Mouse (Mus musculus): ENCODE measurements around the gene Fos. TPM values are rescaled to one million over a fixed set of nuclear protein-coding genes. Genes with fewer than 3 reads are reported as not detected.

Gene Fos
- total RNA-seq, 2 experiments from 2014 or later, result 56.9 to 88.9 TPM

DNA sequence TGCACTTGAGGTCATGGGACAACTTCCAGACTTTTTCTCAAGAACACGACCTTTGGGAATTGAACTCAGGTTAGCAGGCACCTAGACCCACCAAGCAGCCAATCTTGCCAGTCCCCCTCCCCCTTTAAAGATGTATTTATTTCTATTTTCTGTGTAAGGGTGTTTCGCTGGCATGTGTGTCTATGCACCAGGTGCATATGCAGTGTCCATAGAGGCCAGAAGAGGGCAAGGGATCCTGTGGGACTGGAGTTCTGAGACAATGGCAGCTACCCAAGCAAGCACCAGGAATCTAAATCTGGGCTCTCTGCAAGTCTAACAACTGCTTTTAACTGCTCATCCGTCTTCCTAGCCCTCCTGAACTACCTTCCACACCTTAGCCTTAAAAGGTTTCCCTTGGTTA lies 4.1 kb downstream of the Fos start:
- intact Hi-C loops (cut with DNase I), result no loop called here
- no peak for DNase-seq (ENCODE audit: extremely low spot score in 1 of 2, low spot score in 2 of 2)
- H3K27ac ChIP-seq, result no peak overlapping the region
- H3K4me3 ChIP-seq, result no peak overlapping the region
- TF ChIP-seq CTCF (IDR thresholded peaks at IDR 0.05), result no peak

DNA sequence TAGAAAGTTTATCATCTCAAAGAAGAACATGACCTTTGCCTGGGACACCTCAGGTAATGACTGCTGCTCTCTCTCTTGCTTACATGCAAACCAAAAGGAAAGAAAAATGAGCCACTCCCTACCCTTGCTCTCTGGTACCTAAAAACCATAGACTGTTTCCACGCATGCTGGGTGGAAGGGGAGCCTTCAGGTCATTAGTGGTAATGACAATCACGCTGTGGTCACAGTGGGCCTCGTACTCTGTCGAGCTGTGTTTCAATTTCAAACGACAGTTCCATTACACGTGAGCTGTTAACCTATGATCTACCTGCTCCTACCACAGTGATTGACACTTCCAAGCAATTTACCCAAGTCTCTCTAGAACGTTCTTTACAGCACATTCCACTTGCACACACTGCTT lies 5.0 kb downstream of the Fos start:
- no peak for DNase-seq (ENCODE audit: extremely low spot score in 1 of 2, low spot score in 2 of 2)
- H3K4me3 ChIP-seq, result no peak overlapping the region
- intact Hi-C loops (cut with DNase I), result no loop called here
- no peak overlapping the region for H3K27ac ChIP-seq
- no peak for TF ChIP-seq CTCF (IDR thresholded peaks at IDR 0.05)

DNA sequence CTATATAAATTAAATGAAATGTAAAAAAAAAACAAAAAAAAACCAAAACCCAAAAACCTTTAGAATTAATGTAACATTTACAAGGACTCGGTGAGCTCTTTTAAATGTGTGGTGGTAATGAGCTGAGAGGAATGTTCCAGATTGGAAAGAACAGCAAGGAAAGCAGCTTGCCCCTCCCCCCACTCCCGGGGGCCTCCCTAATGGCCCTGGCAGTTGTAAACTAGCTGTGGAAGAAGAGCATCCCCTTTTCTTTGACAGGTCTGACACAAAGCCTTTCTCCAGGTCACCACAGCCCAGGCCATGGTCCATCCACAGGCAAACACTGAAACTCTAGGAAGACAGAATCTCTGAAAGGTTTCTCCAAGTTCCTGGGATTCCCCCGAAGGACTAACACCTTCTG lies 5.5 kb downstream of the Fos start:
- no peak for TF ChIP-seq CTCF (IDR thresholded peaks at IDR 0.05)
- intact Hi-C loops (cut with DNase I), result no loop called here
- no peak overlapping the region for H3K4me3 ChIP-seq
- no peak for DNase-seq (ENCODE audit: extremely low spot score in 1 of 2, low spot score in 2 of 2)
- no peak overlapping the region for H3K27ac ChIP-seq

DNA sequence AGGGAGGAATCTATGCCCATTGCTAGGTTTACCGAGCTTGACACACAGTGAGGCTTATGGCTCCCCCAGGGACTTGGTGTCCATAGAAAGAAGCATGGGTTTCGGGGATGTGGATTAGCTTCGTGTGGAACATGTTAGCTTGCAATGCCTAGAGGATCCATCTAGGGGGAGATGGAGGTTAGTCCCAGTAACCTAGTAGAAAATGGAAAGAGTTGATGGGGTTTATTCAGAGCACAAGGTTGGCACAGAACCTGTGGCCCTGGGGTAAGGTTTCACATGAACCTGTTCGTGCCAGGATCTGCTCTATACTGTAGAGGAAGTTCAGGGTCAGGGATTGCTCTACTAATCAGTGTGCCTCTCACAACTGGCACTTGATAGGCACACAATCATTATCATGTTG lies 9.5 kb downstream of the Fos start:
- no peak for DNase-seq (ENCODE audit: extremely low spot score in 1 of 2, low spot score in 2 of 2)
- peak; percentile 53 for TF ChIP-seq CTCF (IDR thresholded peaks at IDR 0.05)
- intact Hi-C loops (cut with DNase I), result loop anchor here (10.0 kb wide), 1 partner anchor 328 kb away; the partner anchor contains the start of gene Rps6kl1
- Histone ChIP-seq H3K27ac (no peak overlapping the region), H3K4me3 (no peak overlapping the region)

DNA sequence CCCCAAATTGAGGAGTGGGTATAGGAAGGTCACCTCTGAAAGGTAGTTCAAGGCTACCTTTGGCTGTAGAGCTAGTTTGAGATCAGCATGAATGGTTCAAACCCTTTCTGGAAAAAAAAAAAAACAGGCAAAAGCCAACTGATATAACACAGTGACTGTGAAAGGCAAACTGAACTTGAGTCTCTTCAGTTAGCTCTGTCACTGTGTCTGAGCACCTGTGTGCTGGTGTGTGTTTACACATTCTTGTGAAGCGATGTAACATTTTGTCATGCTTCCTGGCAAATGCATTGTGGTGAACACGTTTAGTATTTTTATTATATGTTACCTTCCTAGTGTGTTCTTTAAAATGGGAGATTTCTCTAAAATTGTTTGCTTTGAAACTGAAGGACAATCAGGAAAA lies 11.0 kb downstream of the Fos start:
- no peak for DNase-seq (ENCODE audit: extremely low spot score in 1 of 2, low spot score in 2 of 2)
- no peak overlapping the region for H3K27ac ChIP-seq
- intact Hi-C loops (cut with DNase I), result loop anchor here (10.0 kb wide), 1 partner anchor 330 kb away; the partner anchor contains the start of gene Rps6kl1
- H3K4me3 ChIP-seq, result no peak overlapping the region
- no peak for TF ChIP-seq CTCF (IDR thresholded peaks at IDR 0.05)

DNA sequence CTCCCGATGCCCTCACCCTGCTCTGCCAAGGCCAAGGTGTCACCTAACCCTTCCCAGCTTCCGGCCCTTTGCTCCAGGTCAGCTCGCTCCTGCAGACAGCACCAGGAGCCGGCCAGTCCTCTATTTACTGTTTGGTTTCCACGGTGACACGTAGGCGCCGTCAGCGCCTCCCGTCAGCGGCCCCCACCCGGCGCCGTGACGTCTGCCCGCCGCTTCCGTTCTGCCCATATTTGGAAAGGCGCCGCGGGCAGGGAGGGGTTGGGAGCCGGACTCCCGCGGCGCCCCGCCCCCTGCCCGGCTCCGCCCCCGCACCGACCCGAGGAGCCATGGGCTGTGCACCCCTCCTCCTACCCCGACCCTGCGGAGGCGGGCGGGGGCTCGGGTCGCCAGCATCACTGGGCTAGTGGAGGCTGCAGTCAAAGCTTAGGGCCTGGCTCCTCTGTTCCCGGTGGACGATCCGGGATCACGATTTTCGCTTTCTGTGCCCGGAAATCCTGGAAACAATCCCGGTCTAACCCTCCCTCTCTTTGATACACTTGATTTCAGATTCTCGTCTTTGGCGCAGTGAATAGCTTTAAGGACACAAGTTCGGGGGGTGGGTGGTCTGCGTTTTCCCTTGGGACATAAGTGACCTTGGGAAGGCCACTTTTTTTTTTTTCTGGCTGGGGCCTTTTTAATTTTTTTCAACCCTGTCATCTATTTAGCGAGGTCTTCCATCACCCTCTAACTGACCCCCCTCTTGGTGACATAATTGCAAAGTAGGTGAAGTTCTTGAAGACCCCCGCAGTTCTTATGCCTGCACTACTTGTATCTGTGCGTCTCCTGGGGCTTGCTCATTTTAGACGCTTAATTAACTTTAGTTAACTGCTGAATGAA lies 12.4 kb downstream of the Fos start:
- intact Hi-C loops (cut with DNase I), result loop anchor here (1.0 to 10.0 kb wide), 4 partner anchors 13 to 331 kb away; partner anchors contain the start of genes Fos, Rps6kl1 and Tmed10
- peak; percentile 95 to 99 for DNase-seq (ENCODE audit: extremely low spot score in 1 of 2, low spot score in 2 of 2)
- no peak for TF ChIP-seq CTCF (IDR thresholded peaks at IDR 0.05)

DNA sequence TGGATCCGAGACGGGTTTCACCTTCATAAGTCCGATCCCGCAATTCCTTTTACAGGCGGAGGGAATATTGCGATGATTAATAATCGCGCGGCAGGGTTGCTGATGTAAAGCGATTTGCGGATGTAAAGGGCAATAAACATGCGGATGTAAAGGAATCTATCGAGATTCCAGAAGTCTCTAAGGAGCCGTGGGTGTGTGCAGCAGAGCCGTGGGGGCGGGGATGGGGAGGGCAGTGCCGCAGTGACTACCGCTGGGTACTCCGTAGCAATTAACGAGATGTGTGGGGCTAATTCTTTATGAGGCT lies 13.0 kb downstream of the Fos start:
- DNase-seq (ENCODE audit: extremely low spot score in 1 of 2, low spot score in 2 of 2), result no peak
- intact Hi-C loops (cut with DNase I), result loop anchor here (1.0 to 10.0 kb wide), 7 partner anchors 13 to 332 kb away; partner anchors contain the start of genes Fos, Rps6kl1 and Tmed10
- Histone ChIP-seq H3K27ac (peak overlapping the region; percentile 97), H3K4me3 (peak overlapping the region; percentile 68)
- no peak for TF ChIP-seq CTCF (IDR thresholded peaks at IDR 0.05)

More for the DNA sequence above, 12.4 kb downstream of the Fos start:
- H3K4me3 ChIP-seq, result peak overlapping the region; percentile 68
- H3K27ac ChIP-seq, result peak overlapping the region; percentile 97

DNA sequence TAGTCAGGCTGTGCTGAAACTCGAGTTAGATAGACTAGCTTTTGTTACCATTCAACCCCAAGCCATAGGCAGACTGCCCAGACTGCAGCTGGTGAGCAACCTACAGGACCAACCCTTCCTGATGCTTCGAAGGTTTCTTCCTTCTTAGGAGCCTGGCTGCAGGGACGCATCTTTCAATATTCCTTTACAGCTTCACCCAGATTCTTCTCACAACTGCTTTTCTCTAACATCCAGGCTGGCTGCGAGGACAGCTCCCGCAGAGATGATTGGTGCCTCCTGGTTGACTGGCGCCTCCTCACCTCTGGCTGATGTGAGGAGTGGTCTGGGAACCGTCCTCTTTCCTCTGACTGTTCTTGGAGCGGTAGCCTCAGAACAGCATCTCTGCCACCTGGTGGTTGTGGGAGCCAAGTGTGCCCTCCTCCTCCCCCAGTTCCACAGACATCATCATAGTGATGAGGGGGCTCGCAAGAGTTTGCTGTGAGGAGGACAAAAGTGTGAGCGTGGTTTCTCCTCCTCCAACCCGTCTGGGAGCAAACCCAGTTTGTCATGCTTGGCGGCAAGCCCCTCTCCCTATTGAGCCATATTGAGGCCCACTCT lies 14.0 kb downstream of the Fos start:
- DNase-seq (ENCODE audit: extremely low spot score in 1 of 2, low spot score in 2 of 2), result peak; percentile 69 to 72
- peak; percentile 78 for TF ChIP-seq CTCF (IDR thresholded peaks at IDR 0.05)
- Histone ChIP-seq H3K4me3 (peak overlapping the region; percentile 28), H3K27ac (peak overlapping the region; percentile 97)
- intact Hi-C loops (cut with DNase I), result loop anchor here (1.0 to 10.0 kb wide), 5 partner anchors 51 to 333 kb away; partner anchors contain the start of genes Rps6kl1 and Tmed10

DNA sequence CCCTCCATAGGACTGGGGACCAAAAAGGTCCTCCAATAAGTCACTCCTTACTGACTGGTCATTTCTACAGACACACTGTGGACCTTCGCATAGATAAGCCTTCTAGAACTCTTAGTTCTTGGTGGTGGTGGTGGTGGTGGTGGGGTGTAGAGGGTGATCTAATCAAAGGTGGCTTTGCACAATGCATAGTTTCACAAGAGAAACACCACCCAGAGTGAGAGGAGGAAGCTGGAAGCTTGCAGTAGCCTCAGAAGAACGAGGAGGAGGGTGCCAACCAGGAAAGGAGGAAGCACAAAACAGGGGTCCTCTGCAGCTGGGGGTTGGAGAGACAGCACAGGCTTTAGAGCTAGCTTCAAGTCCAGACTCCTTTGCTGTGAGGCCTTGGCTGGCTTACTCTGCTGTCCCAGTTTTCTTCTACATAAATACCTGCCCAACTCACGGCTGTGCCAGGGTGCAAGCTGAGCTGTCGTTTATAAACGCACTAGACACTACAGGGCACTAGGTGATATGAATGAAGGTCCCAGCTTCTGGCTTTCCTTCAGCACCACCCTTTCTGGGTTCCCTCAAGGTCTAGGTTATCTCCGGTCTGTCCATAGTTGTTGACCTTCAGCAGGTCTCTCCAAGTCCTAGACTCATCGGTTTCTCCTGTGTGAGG lies 15.7 kb downstream of the Fos start:
- no peak for TF ChIP-seq CTCF (IDR thresholded peaks at IDR 0.05)
- intact Hi-C loops (cut with DNase I), result loop anchor here (10.0 kb wide), 1 partner anchor 335 kb away; the partner anchor contains the start of gene Rps6kl1
- DNase-seq (ENCODE audit: extremely low spot score in 1 of 2, low spot score in 2 of 2), result no peak
- no peak overlapping the region for H3K27ac ChIP-seq
- H3K4me3 ChIP-seq, result no peak overlapping the region

DNA sequence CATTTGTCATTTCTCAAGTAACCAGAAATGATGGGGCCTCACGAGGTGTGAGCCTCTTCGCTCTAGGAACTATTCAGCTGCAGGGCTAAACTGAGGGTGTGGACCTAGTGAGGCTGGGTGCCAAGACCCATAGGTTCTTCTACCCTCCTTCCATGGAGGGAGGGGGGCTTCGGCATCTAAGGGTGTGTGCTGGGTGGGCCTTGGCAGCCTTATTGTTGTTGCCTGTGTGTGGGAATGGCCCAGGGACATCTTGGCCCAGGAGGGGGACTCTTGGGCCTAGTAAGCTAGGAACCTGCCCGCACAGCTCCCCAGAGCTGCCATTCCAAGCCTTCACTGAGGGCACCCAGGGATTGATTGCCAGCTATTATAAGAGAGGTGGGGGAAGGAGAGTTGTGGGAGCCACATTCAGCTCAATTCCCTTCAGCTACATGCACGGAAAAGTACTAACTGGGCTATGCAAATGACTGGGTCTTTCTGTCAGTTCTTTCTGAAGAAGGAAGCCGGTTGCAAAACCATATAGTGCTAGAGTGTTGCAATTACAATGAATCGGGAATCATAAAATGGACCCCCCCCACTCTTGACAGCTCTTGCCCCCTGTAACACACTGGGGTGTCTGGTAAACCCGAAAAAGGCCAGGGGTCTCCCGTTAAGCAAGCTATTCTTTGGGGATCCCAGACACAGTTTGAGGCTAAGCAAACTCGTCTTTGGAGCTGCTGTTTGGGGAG lies 16.6 kb downstream of the Fos start:
- no peak for DNase-seq (ENCODE audit: extremely low spot score in 1 of 2, low spot score in 2 of 2)
- no peak overlapping the region for H3K4me3 ChIP-seq
- no peak overlapping the region for H3K27ac ChIP-seq
- no peak for TF ChIP-seq CTCF (IDR thresholded peaks at IDR 0.05)
- intact Hi-C loops (cut with DNase I), result no loop called here

DNA sequence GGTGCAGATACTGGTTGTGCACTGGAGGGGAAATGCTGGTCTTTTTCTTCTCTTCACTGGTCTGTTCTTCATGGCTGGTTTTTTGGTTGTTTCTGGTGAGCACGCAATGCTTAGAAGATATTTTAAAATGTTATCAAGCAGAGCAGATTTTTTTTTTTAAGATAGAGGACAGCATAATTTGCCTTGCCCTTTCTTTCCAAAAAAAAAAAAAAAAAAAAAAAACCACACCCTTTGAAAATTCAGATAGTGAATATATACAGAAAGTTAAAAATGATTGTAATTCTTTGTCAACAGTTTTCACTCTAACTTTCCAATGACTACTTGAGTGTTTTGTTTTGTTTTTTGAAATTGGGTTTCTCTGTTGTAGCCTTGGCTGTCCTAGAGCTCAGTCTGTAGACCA lies 17.3 kb downstream of the Fos start:
- no peak for TF ChIP-seq CTCF (IDR thresholded peaks at IDR 0.05)
- intact Hi-C loops (cut with DNase I), result no loop called here
- H3K27ac ChIP-seq, result no peak overlapping the region
- no peak for DNase-seq (ENCODE audit: extremely low spot score in 1 of 2, low spot score in 2 of 2)
- no peak overlapping the region for H3K4me3 ChIP-seq

Data from left cerebral cortex, adult 2 months (tissue).